Mouse (Mus musculus) heart, embryonic 14.5 days (tissue): ENCODE data around the gene Tiparp. TPM values are rescaled to one million over a fixed set of nuclear protein-coding genes. Genes with fewer than 3 reads are reported as not detected.

Source experiments
- ATAC-seq: fragments of 200-750 bp; cut with Nextera tagmentation; 2 replicates; pipeline ENCODE4 v1.8.0; 2017; ENCODE audit warnings: low read depth, moderate TSS enrichment; ENCODE audit not compliant: insufficient number of reproducible peaks, insufficient read depth, low FRiP score
- H3K27ac ChIP-seq, 2 experiments: fragments of 200-500 bp in 1 of 2; fragments of 300-500 bp in 1 of 2; sonication (generic) in 1 of 2; replicated peaks in 1 of 2; 2 replicates each; pipeline ENCODE4 v1.5.1; 2012 to 2014; ENCODE audit warnings: low read depth in 2 of 2, low read length in 2 of 2, control low read depth in 1 of 2, mild to moderate bottlenecking in 1 of 2, mixed read lengths in 1 of 2; ENCODE audit not compliant: control insufficient read depth in 1 of 2, insufficient read depth in 1 of 2
- H3K27me3 ChIP-seq: fragments of 300-500 bp; sonication (generic); 2 replicates; pipeline ENCODE4 v1.6.1; 2014; ENCODE audit warnings: mild to moderate bottlenecking, low read length, control low read depth; ENCODE audit not compliant: control insufficient read depth, insufficient read depth
- H3K36me3 ChIP-seq: fragments of 300-500 bp; sonication (generic); 2 replicates; pipeline ENCODE4 v1.6.1; 2014; ENCODE audit warnings: mild to moderate bottlenecking, control low read depth, low read length, mixed read lengths; ENCODE audit not compliant: control insufficient read depth, insufficient read depth
- H3K4me1 ChIP-seq, 2 experiments: fragments of 200-500 bp in 1 of 2; fragments of 300-500 bp in 1 of 2; sonication (generic) in 1 of 2; 2 replicates each; pipeline ENCODE4 v1.6.1; 2012 to 2014; ENCODE audit warnings: low read length in 2 of 2, control low read depth in 1 of 2, mixed read lengths in 1 of 2; ENCODE audit not compliant: control insufficient read depth in 2 of 2, insufficient read depth in 2 of 2
- H3K4me2 ChIP-seq: fragments of 300-500 bp; sonication (generic); 2 replicates; pipeline ENCODE4 v1.6.1; 2014; ENCODE audit warnings: mild to moderate bottlenecking, low read length
- H3K4me3 ChIP-seq, 2 experiments: fragments of 200-500 bp in 1 of 2; fragments of 300-500 bp in 1 of 2; sonication (generic) in 1 of 2; 2 replicates each; pipeline ENCODE4 v1.5.1; 2012 to 2014; ENCODE audit warnings: low read length in 2 of 2, mild to moderate bottlenecking in 2 of 2, control low read depth in 1 of 2, low read depth in 1 of 2, moderate library complexity in 1 of 2; ENCODE audit not compliant: control insufficient read depth in 1 of 2, insufficient read depth in 1 of 2
- H3K9ac ChIP-seq: fragments of 300-500 bp; sonication (generic); 2 replicates; pipeline ENCODE4 v1.6.1; 2014; ENCODE audit warnings: mild to moderate bottlenecking, low read length
- H3K9me3 ChIP-seq: fragments of 300-500 bp; sonication (generic); 2 replicates; pipeline ENCODE4 v1.6.1; 2016; ENCODE audit warnings: low read length, control low read depth; ENCODE audit not compliant: control insufficient read depth
- WGBS: fragments of 180-500 bp; shearing (Covaris S2); extraction: QIAGEN DNeasy Blood & Tissue Kit; methylation state at CpG from one replicate; pipeline ENCODE4 v1.1.7; 2014; 5-methylcytosine and 5-hydroxymethylcytosine counted together
- polyA plus RNA-seq: library from polyadenylated mRNA; unstranded; fragments of >200 nt; fragmentation: Nextera tagmentation; extraction: Ambion mirVana; gene quantifications from 2 replicates; pipeline ENCODE4 v1.2.1, GENCODE M21; 2014

The Tiparp gene
- 26.6 and 27.2 TPM in 2 replicates for polyA plus RNA-seq

- ATAC-seq, result peak; percentile 92
- 0 out of 4 replicates have a peak, but pooled peaks cover 0 to 3% of the 10 kb centered on the region in 2 experiments for H3K4me1 ChIP-seq
- WGBS, result under 1% methylated on average over 103 of the region's 109 CpGs
- H3K27ac ChIP-seq, result peak within 1 kb of the TSS; percentile 99 to 100
- peak within 1 kb of the TSS; percentile 88 to 100 for H3K4me3 ChIP-seq
- peaks cover 8% of the 10 kb centered on the region for H3K36me3 ChIP-seq
- no peaks in the 10 kb centered on the region for H3K27me3 ChIP-seq
- H3K4me2 ChIP-seq, result peak within 1 kb of the TSS; percentile 69
- no peaks in the 10 kb centered on the region for H3K9me3 ChIP-seq
- peak within 1 kb of the TSS; percentile 98 for H3K9ac ChIP-seq
Measured at GRCm38 (mm10) chr3:65527691-65528601, at the start of gene Tiparp. TSS of gene Tiparp (plus strand) at chr3:65528410.

- Histone ChIP-seq H3K9ac (no peak overlapping the region), H3K4me1 (peaks cover 9 to 18% of the 10 kb centered on the region in 2 experiments), H3K36me3 (no peaks in the 10 kb centered on the region), H3K27ac (no peak overlapping the region), H3K4me2 (no peak overlapping the region), H3K9me3 (no peaks in the 10 kb centered on the region; the same call in 1 of the 2 replicates), H3K4me3 (no peak overlapping the region), H3K27me3 (no peaks in the 10 kb centered on the region)
- 57% methylated on average over 6 of the region's 6 CpGs for WGBS
- ATAC-seq, result no peak
Measured at GRCm38 (mm10) chr3:65480676-65481075, 47.5 kb upstream of the Tiparp start.

- Histone ChIP-seq H3K27ac (no peak overlapping the region; a peak in 1 of 4 replicates), H3K4me1 (peaks cover 9 to 11% of the 10 kb centered on the region in 2 experiments), H3K27me3 (no peaks in the 10 kb centered on the region), H3K4me3 (no peak overlapping the region), H3K36me3 (no peaks in the 10 kb centered on the region), H3K9ac (no peak overlapping the region), H3K4me2 (no peak overlapping the region), H3K9me3 (no peaks in the 10 kb centered on the region; the same call in 1 of the 2 replicates)
- no peak for ATAC-seq
- 36% methylated on average over 1 of the region's 1 CpGs for WGBS
Measured at GRCm38 (mm10) chr3:65482266-65482665, 45.9 kb upstream of the Tiparp start.

GRCm38 (mm10) chr3:65482698-65483407 is 45.4 kb upstream of the Tiparp start:
- H3K27ac ChIP-seq, result 0 out of 4 replicates have a peak overlapping the region, but pooled peaks of 1 of the 2 experiments have one; percentile 12

GRCm38 (mm10) chr3:65484161-65484733 is 44.0 kb upstream of the Tiparp start:
- H3K4me2 ChIP-seq, result no peak overlapping the region
- ATAC-seq, result no peak
- H3K9me3 ChIP-seq, result no peaks in the 10 kb centered on the region; the same call in 1 of the 2 replicates
- no peak overlapping the region for H3K27ac ChIP-seq
- H3K27me3 ChIP-seq, result no peaks in the 10 kb centered on the region
- H3K4me1 ChIP-seq, result peaks cover 9 to 11% of the 10 kb centered on the region in 2 experiments
- no peaks in the 10 kb centered on the region for H3K36me3 ChIP-seq
- H3K4me3 ChIP-seq, result no peak overlapping the region
- H3K9ac ChIP-seq, result no peak overlapping the region
- 63% methylated on average over 7 of the region's 7 CpGs for WGBS

More at GRCm38 (mm10) chr3:65482698-65483407, 45.4 kb upstream of the Tiparp start:
- Histone ChIP-seq H3K27me3 (no peaks in the 10 kb centered on the region), H3K4me3 (no peak overlapping the region), H3K9ac (no peak overlapping the region), H3K4me2 (no peak overlapping the region), H3K36me3 (no peaks in the 10 kb centered on the region), H3K4me1 (peaks cover 9 to 11% of the 10 kb centered on the region in 2 experiments), H3K9me3 (no peaks in the 10 kb centered on the region; the same call in 1 of the 2 replicates)
- 45% methylated on average over 6 of the region's 6 CpGs for WGBS
- ATAC-seq, result no peak

- H3K27ac ChIP-seq, result no peak overlapping the region
- no peak overlapping the region for H3K4me2 ChIP-seq
- WGBS, result 72% methylated on average over 2 of the region's 2 CpGs
- H3K9ac ChIP-seq, result no peak overlapping the region
- no peak for ATAC-seq
- no peak overlapping the region for H3K4me3 ChIP-seq
- H3K9me3 ChIP-seq, result no peaks in the 10 kb centered on the region; the same call in 1 of the 2 replicates
- peaks cover 6 to 9% of the 10 kb centered on the region in 2 experiments for H3K4me1 ChIP-seq
- H3K27me3 ChIP-seq, result no peaks in the 10 kb centered on the region
- no peaks in the 10 kb centered on the region for H3K36me3 ChIP-seq
Measured at GRCm38 (mm10) chr3:65487419-65488088, 40.7 kb upstream of the Tiparp start.
